Mouse (Mus musculus) heart, adult 2 months (tissue): Measurements from ENCODE around the gene Lrrc39.

Experiments used
- CTCF ChIP-seq: fragments of 200-600 bp; IDR thresholded peaks from 2 replicates; pipeline ENCODE4 v1.8.1; 2022; ENCODE audit warnings: antibody characterized with exemption, mild to moderate bottlenecking, moderate library complexity
- EP300 ChIP-seq: fragments of 200-500 bp; IDR thresholded peaks from 2 replicates; pipeline ENCODE4 v1.6.1; 2011; ENCODE audit warnings: low read depth, low read length, control low read depth; ENCODE audit not compliant: insufficient read depth

GRCm38 (mm10) chr3:116614295-116614892, 51.6 kb downstream of the Lrrc39 start, which contains the start of gene Trmt13:
- TF ChIP-seq CTCF (no peak), EP300 (no peak)
